Mouse (Mus musculus): ENCODE measurements around the gene Rtn4rl2.
"Not testable (repeated sequence)": the region's sequence is repeated elsewhere in the genome, so short reads cannot be mapped to it uniquely, and the experiment has no call there.

The Rtn4rl2 gene

DNA sequence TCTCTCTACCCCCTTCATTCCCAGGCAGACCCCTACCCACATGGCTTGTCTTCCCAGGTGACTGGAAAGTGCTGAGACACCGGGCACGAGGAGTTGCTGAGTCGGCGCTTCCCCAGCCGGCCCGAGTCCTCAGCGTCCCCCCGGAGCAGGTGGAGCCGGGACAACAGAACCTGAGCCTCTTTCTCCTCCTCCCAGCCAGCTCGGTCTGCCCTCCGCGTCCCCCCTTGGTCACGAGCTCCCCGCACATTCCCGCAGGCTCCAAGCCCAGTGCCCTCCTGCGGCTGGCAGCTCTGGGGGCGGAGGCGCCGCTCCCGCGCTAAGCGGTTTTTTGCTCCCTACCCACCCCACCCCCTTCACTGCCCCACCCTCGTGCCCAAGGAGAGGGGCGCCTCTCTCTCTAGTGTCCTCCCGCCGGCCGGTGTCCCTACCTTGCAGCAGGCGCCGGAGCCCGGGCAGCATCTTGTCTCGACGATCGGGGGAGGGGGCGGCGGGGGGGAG is at the start of gene Rtn4rl2:
Gene Rtn4rl2, minus strand, starts transcription at position 477 of the 498 bp plus-strand sequence.
- no peak for DNase-seq (ENCODE audit: low read depth, low spot score)

DNA sequence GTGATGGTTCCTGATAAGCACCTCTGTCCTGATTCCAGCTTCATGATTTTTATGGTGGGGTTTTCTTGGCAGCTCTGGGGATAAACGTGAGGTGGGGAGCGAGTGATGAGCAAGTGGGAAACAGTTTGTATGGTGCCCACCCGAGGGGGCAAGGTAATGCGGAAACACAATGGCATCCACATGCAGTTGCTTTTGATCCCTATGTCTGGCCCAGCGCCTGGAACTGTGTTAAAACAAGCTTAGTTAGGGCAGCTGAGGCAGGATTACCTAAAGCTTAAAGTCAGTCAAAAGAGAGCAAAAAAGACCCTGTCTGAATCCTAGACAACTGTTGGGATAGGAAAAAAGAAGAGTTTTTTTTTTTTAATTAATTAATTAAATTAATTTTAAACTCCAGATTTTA is 48.6 kb upstream of the Rtn4rl2 start:
- no peak for DNase-seq (ENCODE audit: low read depth, low spot score)

DNA sequence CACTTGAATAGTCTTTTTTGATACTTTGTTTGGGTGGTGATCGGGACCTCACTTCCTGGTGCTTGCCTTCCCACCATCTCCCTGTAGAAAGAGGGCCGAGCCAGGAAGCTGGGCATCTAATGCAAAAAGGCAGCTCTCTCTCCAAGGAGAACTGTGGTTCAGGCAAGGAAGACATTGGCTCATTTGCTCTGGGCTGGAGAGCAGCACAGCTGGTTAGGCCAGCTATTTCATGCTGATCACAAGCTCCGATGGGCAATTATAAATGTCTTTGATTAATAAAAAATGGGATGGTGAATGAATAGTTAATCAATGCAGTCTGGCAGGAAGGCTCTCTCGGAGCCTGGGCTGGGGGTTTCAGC is 48.1 kb upstream of the Rtn4rl2 start:
- no peak for DNase-seq (ENCODE audit: low read depth, low spot score)

DNA sequence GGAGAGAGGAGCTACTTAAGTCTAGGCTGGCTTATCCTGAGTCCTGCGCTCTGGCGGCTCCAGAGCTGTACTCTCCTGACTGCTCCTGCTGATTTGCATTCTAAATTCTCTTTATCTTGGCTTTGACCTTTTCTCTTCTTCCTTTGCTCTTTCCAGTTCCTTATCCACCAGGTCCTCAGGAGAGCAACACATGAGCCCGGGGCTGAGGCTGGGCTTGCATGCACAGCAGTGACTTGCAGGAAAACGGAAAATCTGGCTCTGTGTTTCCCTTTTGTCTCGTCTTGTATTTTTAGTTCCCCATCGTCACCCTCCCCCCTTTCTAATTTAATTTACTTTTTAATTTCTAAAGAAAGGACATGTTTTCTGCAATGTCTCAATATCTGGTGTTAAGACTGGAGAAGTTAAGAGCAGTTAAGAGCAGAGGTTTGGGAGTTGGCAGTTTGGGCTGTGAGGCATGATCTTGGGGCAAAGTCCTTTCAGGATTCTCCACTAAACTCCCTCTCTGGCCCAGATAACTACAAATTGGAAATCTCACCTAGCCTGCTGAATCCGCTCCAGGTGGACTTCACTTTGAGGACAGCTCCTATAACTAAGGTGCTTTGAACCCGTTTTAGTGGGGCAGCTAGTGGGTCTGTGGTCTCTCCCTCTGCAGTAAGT is 47.6 kb upstream of the Rtn4rl2 start:
- no peak for DNase-seq (ENCODE audit: low read depth, low spot score)

DNA sequence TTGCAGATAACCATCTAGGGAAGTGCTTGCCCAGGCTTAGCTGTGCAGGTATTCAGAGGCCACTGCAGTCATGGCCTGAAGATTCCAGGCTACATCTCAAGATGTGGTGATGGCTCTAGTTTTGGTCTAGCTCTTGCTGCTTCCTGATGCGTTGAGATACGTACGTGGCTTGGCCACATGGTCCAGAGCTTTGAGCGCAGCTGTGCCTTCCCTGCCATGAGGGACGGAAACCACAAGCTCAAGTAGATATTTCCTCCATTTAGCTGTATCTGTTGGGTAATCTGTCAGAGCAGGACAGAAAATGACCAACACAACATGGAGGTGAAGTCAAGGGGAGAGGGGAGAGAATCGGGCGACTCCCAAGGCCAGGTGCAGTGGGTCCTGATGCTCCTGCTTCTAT is 43.7 kb upstream of the Rtn4rl2 start:
- DNase-seq (ENCODE audit: low read depth, low spot score) = no peak

DNA sequence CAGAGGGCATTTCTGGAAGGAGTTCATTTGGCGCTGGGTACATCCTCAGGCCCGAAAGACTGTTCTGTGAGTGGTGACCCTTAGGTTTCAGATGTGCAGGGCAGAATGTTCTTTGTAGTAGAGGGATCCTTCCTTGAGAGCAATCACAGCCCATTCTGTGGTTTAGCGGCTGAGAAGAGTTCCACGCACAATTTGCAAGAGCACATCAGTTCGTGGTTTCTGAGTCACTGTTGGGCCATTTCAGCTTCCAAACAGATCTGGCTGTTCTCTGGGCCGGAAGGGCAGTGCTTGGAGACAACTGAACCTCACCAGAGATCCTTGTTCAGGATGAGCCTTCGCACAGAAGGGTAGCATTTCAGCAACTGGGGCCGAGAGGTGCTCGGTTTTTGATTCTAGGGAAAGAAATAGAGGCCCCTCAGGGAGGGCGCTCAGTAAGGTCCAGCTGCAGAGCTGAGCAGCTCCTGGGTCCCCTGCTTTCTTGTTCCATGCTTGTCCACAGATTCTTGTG is 33.1 kb upstream of the Rtn4rl2 start:
- DNase-seq (ENCODE audit: low read depth, low spot score) = no peak

DNA sequence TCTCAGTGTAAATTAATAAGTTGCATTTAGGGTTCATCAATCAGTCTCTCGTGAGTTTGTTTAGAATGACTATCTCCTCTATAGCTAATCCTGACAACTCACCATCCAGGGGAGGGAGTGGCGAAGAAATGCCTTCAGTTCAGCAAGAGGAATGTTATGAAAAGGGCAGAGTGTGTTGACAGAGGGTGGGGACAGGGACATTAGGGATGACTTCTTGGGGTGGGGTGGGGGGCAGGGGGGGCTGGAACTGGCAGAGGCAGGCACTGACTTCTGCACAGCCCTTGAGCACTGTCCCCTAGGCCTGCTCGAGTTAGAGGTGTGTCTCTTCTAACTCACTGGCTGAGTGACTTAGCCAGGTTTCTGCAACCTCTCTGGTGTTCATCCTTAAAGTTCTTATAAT is 31.7 kb upstream of the Rtn4rl2 start:
- no peak for DNase-seq (ENCODE audit: low read depth, low spot score)

DNA sequence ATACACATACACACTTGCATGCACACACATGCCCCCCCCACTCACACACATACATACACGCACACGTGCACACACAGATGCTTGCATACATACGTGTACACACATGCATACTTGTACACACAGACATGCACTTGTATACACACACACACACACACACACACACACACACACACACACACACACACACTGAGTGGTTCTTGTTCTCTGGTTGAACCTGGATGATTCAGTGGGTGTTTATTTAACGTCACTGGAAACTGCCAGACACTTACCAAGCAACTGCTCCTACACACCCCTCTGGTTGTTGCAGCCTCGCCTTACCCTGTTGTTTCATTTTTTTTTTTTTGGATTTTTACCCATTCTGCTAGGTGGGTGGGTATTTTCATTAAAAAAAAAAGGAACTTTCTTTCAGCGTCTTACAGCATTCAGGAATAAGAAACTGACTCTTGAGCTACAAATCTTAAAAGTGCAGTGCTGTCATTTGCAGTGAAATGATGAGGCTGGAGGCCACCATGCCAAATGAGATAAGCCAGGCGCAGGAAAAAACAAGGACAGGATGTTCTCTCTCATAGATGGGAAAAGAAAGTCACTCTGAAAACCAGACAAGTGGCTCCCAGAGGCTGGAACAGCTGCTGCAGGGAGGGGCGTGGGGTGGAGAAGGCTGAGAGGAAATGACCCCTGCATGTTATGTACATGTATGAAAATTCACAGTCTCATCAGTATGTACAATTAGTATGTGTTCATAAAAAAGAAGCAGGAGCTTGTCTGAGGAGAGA is 30.2 kb upstream of the Rtn4rl2 start:
- DNase-seq (ENCODE audit: low read depth, low spot score) = no peak

DNA sequence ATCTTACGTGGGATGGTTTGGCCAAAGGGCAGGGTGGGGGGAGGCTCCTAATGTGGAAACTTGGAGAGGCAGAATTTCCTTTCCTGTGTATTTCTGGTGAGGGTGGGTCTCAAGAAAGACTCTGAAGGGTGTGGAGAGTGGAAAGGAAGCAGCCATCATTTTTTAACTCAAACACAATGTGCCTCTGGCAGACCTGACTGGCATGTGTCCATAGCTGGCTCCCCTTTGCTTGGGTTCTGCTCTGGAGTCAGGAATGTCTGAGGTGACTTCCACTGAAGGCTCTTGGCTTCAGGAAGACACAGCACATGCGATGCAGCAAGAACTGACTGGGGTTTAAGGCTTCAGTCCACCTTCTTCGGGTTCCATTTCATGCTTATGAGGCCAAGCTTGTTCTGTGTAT is 28.8 kb upstream of the Rtn4rl2 start:
- DNase-seq (ENCODE audit: low read depth, low spot score) = no peak

DNA sequence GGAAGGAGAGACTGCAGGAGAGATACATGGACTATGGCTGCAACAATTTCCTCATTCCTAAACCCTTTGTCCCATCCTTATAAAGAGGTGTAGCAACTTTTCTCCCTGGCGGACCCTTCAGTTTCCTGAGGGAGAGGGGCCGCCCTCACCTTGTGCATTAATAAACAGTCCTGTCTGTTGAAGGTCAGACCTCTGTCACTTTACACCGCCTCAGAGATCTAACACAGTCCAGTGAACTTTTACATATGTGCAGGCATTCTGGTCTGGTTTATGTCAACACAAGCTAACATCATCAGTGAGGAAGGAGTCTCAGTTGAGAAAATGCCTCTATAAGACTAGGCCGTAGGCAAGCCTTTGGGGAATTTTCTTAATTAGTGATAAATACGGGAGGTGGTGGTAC is 27.4 kb upstream of the Rtn4rl2 start:
- no peak for DNase-seq (ENCODE audit: low read depth, low spot score)

DNA sequence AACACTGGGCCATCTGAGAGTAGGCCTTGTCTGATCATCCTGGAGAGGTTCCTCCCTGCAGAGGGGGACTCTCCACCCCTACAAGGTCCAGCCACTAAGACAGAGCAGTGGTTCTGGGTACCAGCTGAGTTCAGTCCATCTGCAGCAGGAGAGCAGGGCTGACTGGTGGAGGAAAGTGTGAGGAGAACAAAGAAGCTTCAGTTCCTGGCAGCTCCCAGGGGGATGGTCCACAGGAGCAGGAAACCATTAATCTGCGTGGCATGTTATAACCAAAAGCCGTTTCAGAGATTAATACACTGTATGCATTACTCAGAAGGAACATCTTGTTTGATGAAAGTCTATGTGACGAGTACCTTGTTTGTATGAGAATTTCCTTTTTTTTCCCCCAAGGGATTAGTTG is 26.2 kb upstream of the Rtn4rl2 start:
- DNase-seq (ENCODE audit: low read depth, low spot score) = no peak

DNA sequence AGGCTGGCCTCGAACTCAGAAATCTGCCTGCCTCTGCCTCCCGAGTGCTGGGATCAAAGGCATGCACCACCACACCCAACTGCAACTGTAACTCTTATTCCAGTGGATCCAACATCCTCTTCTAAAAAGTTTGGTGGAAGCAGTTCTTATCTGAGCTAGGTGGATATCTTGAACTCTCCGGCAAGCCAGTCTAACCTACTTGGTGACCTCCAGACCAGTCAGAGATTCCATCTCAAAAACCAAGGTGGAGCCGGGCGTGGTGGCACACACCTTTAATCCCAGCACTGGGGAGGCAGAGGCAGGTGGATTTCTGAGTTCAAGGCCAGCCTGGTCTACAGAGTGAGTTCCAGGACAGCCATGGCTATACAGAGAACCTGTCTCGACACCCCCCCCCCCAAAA is 10.2 kb upstream of the Rtn4rl2 start:
- not testable (repeated sequence) for DNase-seq (ENCODE audit: low read depth, low spot score)

DNA sequence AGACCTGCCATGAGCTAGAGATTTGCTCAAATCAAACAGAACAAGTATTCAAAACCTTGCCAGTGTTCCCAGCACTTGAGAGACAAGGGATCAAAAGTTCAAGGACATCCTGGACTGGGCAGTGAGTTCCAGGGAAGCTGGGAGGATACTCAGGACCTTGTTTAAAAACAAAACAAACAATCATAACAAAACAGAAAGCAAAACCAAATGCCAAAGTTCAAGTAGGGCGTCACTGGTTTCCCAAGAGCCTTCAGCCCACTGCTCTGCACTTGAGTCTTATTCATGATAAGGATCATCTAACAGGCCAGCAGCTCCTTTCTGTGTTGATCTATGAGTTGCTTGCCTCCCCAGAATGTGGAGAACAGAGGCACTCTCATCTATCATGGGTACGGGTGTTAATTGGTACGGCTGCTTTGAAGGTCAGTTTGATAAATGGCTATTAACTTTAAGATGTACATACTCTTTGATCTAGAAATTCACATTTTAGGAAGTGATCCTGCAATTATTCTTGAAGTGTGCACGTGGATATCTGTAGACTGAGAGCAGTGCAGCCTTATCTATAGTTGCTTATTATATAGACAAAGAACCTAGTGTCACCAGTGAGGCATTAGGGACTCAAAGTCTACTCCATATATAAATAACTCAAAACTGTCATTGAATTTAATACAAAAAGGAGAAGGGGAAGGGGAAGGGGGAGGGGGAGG is 9.1 kb upstream of the Rtn4rl2 start:
- DNase-seq (ENCODE audit: low read depth, low spot score) = no peak

DNA sequence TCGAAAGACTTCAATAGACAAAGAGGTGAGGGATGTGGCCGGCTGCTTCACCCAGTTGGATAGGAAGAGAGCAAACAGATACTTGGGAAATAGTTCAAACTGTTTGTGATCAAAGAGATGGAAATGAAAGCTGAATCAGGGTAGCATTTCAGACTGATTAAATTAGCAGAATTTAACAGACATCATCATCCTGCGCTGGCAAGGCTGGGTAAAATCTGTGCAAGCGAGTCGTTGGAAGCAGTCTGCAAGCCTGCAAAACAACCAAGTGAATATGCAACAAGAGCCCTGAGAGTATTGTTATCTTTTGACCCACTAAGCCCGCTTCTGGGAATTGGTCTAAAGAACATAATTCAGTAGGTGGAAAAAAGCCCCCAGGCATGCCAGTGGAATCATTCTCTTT is 6.8 kb upstream of the Rtn4rl2 start:
- no peak for DNase-seq (ENCODE audit: low read depth, low spot score)

DNA sequence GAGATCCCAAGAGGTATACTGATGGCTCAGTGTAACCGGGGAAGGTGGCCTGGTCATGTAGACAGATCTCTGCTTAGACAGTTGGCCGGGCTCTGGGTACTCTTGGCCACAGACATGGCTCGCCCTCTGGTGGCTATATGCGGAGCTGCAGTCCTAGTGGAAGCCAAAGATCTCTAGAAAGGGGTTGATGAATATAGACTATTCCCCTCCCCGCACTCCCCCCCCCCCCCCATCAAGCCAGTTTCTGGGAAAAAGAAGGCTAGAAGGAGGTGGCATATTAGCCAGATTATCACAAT is 3.5 kb upstream of the Rtn4rl2 start:
- DNase-seq (ENCODE audit: low read depth, low spot score) = peak; percentile 70

DNA sequence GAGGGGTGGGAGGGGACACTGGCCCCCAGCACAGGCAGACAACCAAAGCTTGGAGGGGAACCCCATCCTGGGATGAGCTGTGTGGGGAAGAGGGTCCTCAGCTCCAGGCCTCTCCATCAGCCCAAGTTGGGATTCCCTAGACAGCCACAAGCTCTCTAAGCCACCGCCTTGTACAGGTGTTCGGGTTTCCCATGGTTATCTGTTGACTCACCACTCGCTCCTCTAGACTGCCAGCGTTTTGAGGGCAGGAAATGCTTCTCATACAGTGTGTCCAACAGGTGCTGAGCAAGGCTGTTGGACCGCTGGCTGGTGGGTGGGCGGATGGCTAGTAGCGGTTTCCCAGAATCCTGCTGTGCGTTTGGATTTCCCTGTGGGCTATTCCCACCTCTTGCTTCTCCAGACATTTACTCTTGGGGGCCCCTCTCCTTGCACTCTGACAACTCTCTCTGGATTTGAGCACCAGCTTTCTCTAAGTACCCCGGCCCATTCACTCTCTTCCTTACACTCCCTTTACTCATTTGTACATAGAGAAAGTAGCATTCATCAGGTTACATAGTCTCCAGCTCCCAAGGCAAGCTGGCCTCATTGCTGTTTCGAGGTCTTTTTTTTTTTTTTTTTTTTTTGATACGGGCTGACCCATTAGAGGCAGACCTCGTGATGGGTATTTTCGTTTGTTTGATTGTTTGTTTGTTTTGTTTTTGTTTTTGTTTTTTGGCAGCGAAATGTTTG is 3.0 kb upstream of the Rtn4rl2 start:
- DNase-seq (ENCODE audit: low read depth, low spot score) = no peak

DNA sequence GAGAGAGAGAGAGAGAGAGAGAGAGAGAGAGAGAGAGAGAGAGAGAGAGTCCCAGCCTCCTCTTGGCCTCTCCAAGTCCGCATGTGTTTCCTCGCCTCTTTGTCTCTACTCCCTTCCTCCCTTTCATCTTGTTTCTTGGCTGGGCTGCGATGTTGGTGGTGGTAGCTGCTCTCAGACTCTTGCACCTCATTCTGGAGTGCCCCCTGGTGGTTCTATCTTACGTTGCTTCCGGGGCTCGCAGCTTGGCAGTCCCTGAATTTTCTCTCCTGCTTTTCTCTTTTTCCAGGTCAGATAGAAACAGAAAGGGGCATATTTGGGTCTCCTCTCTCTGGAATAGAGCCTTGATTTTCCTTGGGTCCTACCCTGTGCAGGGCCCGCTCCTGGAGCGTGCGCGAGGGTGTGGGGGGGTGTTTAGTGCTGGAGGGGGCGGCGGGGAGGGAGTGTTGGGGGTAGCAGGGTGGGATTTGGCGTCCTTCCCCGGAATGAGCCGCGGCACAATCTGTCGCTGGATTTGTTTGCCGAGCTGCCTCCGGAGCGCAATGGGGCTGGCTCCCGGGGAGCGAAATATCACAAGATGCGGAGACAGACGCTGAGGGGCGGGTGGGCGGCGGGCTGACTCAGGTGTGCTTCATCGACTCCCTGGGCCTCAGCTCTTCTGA is 2.3 kb upstream of the Rtn4rl2 start:
- peak; percentile 75 for DNase-seq (ENCODE audit: low read depth, low spot score)

DNA sequence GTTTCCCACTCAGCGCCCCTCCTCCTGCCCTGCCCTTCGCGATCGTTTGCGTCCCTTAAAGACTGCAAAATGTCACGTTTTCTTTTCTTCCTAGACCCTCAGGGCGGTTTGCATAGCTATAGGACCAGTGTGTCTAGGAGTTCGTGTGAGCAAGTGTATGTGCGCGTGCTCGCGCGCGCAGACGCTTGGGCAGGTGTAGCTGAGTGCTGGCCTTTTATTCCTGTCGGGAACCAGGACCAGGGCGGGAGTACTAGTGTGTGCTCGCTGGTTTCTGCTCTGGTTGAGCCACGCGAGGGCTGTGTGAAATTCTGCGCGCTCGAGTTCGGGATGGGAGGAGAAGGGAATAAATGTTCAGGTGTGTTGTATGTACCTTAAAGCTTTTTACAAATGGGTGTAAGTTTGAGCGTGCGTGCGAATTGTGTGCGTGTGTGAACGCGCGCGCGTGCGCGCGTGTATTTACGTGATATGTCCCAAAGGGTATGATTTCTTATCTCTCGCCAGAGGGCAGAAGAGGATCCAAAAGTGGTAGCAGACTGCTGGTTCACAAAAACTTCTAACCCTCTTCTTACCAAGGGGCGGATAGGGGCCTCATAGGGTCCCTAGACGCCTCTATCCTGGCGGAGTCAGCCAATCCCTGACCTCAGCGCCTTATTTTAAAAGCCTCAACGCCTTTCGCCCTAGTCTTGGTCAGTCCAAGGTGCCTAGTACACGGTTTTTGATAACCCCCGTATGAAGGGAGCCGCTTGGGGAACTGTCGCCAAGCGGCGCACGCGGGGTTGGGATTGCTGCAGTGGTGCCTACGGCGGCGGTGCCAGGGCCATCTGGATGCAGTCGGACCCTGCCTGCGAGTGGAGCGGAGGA is 1.1 kb upstream of the Rtn4rl2 start:
- no peak for DNase-seq (ENCODE audit: low read depth, low spot score)

DNA sequence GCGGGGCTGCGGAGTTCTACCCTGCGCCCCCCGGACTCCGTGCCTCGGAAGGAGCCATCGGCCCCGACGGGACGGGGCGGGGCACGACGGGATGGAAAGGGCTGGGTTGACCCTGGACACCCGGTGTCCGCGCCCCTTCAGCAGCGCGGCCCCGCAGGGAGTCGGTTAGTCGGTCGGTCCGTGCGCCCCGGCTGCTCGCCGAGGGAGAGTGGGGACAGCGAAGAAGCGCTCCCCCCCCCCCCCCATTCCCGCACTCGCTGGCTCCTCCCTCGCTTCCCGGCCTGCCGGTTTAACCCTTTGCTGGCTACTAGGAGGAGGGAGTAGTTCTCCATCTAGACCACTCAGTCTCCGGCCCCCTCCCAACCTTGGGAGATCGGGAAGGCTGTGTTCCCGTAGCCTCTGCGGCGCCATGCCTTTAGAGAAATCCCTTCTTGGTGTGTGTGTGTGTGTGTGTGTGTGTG is 341 bp upstream of the Rtn4rl2 start:
- DNase-seq (ENCODE audit: low read depth, low spot score) = no peak

All from retina, postnatal 7 days (tissue).